Mouse (Mus musculus) hindbrain, embryonic 11.5 days (tissue): ENCODE results near the gene Npepl1. TPM values are rescaled to one million over a fixed set of nuclear protein-coding genes. Genes with fewer than 3 reads are reported as not detected.
A peak's percentile ranks its signal among the peaks of the same experiment; 100 is the strongest.

Experiments used
- ATAC-seq: fragments of 200-750 bp; cut with Nextera tagmentation; 2 replicates; pipeline ENCODE4 v1.8.0; 2017; ENCODE audit warnings: mild to moderate bottlenecking, moderate TSS enrichment, moderate library complexity; ENCODE audit not compliant: low FRiP score
- DNase-seq: peaks from one replicate; pipeline ENCODE4 v3.0.0-alpha.2; 2015; ENCODE audit warnings: low spot score
- H3K27ac ChIP-seq: fragments of 300-500 bp; sonication (generic); 2 replicates; pipeline ENCODE4 v1.5.1; 2014; ENCODE audit warnings: mild to moderate bottlenecking, low read depth, low read length
- H3K27me3 ChIP-seq: fragments of 300-500 bp; sonication (generic); 2 replicates; pipeline ENCODE4 v1.6.1; 2014; ENCODE audit warnings: mild to moderate bottlenecking, low read length, moderate library complexity, mixed read lengths; ENCODE audit not compliant: control insufficient read depth, insufficient read depth
- H3K36me3 ChIP-seq: fragments of 300-500 bp; sonication (generic); 2 replicates; pipeline ENCODE4 v1.6.1; 2014; ENCODE audit warnings: mild to moderate bottlenecking, low read length, moderate library complexity, mixed read lengths; ENCODE audit not compliant: control insufficient read depth, insufficient read depth
- H3K4me1 ChIP-seq: fragments of 300-500 bp; sonication (generic); replicated peaks from 2 replicates; pipeline ENCODE4 v1.6.1; 2014; ENCODE audit warnings: low read length, mixed read lengths; ENCODE audit not compliant: control insufficient read depth, insufficient read depth
- H3K4me2 ChIP-seq: fragments of 300-500 bp; sonication (generic); replicated peaks from 2 replicates; pipeline ENCODE4 v1.6.1; 2014; ENCODE audit warnings: mild to moderate bottlenecking, low read depth, low read length
- H3K4me3 ChIP-seq: fragments of 300-500 bp; sonication (generic); 2 replicates; pipeline ENCODE4 v1.5.1; 2014; ENCODE audit warnings: low read depth, low read length
- H3K9ac ChIP-seq: fragments of 300-500 bp; sonication (generic); 2 replicates; pipeline ENCODE4 v1.6.1; 2014; ENCODE audit warnings: low read depth, low read length
- H3K9me3 ChIP-seq: fragments of 300-500 bp; sonication (generic); 2 replicates; pipeline ENCODE4 v1.6.1; 2016; ENCODE audit warnings: low read length; ENCODE audit not compliant: control insufficient read depth
- WGBS: fragments of 180-500 bp; shearing (Covaris S2); extraction: QIAGEN DNeasy Blood & Tissue Kit; methylation state at CpG from one replicate; pipeline ENCODE4 v1.1.7; 2014; 5-methylcytosine and 5-hydroxymethylcytosine counted together
- polyA plus RNA-seq: library from polyadenylated mRNA; unstranded; fragments of >200 nt; fragmentation: Nextera tagmentation; extraction: Ambion mirVana; gene quantifications from 2 replicates; pipeline ENCODE4 v1.2.1, GENCODE M21; 2014

Gene Npepl1
- polyA plus RNA-seq, 1 experiment from 2014 or later = 24.6 TPM

DNA sequence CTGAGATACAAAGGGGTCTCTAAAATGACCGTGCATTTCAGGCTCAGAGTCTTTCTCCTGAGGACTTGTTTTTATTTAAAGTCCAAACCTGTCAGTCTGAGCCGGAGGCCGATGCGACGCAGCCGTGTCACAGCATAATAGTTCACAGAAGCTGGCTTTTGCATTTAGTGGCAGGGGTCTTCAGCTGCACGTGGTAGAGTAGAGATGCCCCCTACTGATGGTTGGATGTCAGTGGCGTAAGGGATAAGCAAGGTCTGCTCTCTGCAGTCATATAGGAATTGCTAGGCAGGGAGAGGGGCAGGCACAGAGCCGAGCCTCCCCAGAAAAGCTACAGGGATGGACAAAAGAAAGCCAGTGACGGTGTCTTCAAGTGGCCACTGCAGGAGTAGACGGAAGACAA, 8.0 kb downstream of the Npepl1 start:
- DNase-seq (peak; percentile 53), ATAC-seq (peak; percentile 67)
- no peak overlapping the region for H3K27ac ChIP-seq
- no peaks in the 10 kb centered on the region for H3K9me3 ChIP-seq
- no peak overlapping the region for H3K4me2 ChIP-seq
- no peaks in the 10 kb centered on the region for H3K36me3 ChIP-seq
- no peak overlapping the region for H3K9ac ChIP-seq
- 39% methylated on average over 11 of the region's 11 CpGs for WGBS
- H3K27me3 ChIP-seq = no peaks in the 10 kb centered on the region
- H3K4me3 ChIP-seq = no peak overlapping the region
- H3K4me1 ChIP-seq = 0 out of 2 replicates have a peak, but pooled peaks cover 2% of the 10 kb centered on the region

DNA sequence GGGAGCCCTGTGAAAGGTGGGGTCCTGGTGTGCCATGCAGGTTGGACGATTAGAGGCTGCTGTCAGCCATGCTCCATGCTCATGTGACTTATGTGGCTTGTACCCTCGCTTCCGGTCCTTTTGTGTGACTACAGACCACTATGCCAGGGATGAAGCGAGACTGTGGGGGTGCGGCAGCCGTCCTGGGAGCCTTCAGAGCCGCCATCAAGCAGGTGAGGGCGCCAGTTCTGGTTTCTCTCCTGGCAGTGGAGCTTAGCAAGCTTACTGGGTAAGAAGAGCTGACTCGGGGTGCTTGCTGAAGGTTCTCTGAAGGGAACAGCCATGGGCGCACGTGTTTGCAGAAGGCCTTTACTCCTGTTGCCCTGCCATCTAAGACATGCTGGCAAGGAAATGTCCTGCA, 9.1 kb downstream of the Npepl1 start:
- no peaks in the 10 kb centered on the region for H3K9me3 ChIP-seq
- H3K9ac ChIP-seq = no peak overlapping the region
- no peak overlapping the region for H3K27ac ChIP-seq
- ATAC-seq (no peak), DNase-seq (no peak)
- no peaks in the 10 kb centered on the region for H3K27me3 ChIP-seq
- no peak overlapping the region for H3K4me3 ChIP-seq
- 0 out of 2 replicates have a peak, but pooled peaks cover 2% of the 10 kb centered on the region for H3K4me1 ChIP-seq
- H3K36me3 ChIP-seq = no peaks in the 10 kb centered on the region
- WGBS = 90% methylated on average over 11 of the region's 11 CpGs
- H3K4me2 ChIP-seq = no peak overlapping the region

DNA sequence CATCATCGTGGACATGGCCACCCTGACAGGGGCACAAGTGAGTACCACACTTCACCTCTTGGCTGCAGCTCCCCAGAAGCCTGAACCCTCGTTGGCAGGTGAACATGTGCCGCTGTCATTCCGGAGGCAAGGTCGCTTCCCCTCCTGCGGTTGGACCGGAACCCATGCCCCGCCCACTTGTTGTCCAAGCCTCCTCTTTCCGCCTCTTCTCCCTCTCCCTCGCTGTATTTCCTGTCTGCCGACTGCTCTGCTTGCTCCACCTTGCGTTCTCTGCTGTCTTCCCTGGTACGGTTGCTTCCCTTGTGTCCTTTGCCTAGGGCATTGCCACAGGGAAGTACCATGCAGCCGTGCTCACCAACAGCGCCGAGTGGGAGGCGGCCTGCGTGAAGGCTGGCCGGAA, 10.5 kb downstream of the Npepl1 start:
- WGBS = 94% methylated on average over 19 of the region's 19 CpGs
- Histone ChIP-seq H3K4me3 (no peak overlapping the region), H3K9me3 (no peaks in the 10 kb centered on the region), H3K27ac (no peak overlapping the region), H3K4me2 (no peak overlapping the region), H3K36me3 (peaks cover 4% of the 10 kb centered on the region; the same call in 1 of the 2 replicates), H3K9ac (no peak overlapping the region), H3K27me3 (no peaks in the 10 kb centered on the region), H3K4me1 (0 out of 2 replicates have a peak, but pooled peaks cover 2% of the 10 kb centered on the region)
- DNase-seq (no peak), ATAC-seq (no peak)

DNA sequence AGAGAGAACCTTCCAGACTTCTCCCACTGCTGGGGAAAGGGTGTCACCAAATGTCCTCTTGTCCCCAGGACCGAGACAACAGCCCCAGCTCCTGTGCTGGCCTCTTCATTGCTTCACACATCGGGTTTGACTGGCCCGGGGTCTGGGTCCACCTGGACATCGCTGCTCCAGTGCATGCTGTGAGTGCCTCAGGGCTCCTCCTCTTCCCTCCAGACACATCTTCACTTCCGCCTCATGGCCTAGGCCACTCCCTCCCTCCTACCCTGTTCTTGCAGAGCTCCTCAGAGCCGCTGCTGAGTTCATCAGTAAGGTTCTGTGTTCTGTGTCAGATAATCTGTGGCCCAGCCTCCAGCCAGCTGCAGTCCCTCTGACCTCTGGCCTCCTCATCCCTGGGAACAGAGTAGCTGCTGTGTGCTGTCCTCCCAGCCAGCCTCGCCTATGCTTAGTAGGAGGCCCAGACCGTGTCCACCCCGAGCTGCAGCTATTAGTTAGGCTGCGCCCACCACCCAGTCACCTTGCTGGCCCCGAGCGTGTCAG, 11.3 kb downstream of the Npepl1 start:
- H3K4me1 ChIP-seq = 0 out of 2 replicates have a peak, but pooled peaks cover 2% of the 10 kb centered on the region
- H3K4me3 ChIP-seq = no peak overlapping the region
- no peaks in the 10 kb centered on the region for H3K9me3 ChIP-seq
- WGBS = 83% methylated on average over 12 of the region's 12 CpGs
- no peak overlapping the region for H3K4me2 ChIP-seq
- no peak overlapping the region for H3K27ac ChIP-seq
- no peak overlapping the region for H3K9ac ChIP-seq
- H3K27me3 ChIP-seq = no peaks in the 10 kb centered on the region
- DNase-seq (no peak), ATAC-seq (no peak)
- peaks cover 4% of the 10 kb centered on the region; the same call in 1 of the 2 replicates for H3K36me3 ChIP-seq

DNA sequence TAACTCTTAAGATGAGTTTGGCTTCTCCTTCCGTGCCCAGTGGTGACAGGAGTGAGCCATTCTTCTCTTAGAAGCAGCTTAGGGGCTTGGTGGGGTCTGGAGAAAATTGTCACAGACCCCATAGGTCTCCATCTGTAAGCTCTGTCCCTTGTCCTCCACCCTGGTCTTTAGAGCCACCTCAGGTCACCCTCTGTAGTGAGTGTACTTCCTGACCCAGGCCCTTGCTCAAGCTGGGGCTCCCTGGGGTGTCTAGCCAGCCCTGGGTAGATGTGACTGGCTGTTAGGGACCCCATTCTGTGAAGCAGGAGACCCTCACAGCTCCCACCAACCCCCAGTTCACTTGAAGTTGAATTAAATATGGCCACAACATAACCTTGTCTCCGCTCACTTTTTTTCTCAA, 12.2 kb downstream of the Npepl1 start:
- no peak overlapping the region for H3K4me3 ChIP-seq
- no peak overlapping the region for H3K27ac ChIP-seq
- H3K9me3 ChIP-seq = no peaks in the 10 kb centered on the region
- WGBS = 95% methylated on average over 2 of the region's 2 CpGs
- no peaks in the 10 kb centered on the region for H3K27me3 ChIP-seq
- H3K36me3 ChIP-seq = peaks cover 4% of the 10 kb centered on the region; the same call in 1 of the 2 replicates
- 0 out of 2 replicates have a peak, but pooled peaks cover 6% of the 10 kb centered on the region for H3K4me1 ChIP-seq
- H3K4me2 ChIP-seq = no peak overlapping the region
- no peak overlapping the region for H3K9ac ChIP-seq
- DNase-seq (no peak), ATAC-seq (no peak)

DNA sequence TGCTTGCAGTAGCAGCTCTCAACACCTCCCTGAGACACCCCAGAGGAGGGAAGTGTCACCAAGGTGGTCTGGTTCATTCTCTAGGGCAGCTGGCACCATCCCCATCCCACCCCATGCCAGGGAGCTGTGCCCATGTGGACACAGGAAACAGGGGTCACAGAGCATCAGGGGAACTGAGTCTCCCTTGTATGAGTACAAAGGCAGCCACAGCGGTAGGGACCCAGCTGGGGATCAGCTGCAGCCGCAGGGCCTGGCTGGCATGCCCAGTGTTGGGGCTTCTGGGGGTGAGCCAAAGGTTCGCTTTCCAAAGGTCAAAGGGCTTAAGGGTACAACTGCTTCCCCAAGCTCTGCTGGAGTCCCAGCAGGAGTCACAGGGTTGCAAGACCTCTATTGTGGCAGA, 13.6 kb downstream of the Npepl1 start:
- Histone ChIP-seq H3K9me3 (no peaks in the 10 kb centered on the region), H3K4me1 (0 out of 2 replicates have a peak, but pooled peaks cover 4% of the 10 kb centered on the region), H3K27ac (no peak overlapping the region), H3K27me3 (no peaks in the 10 kb centered on the region), H3K4me3 (no peak overlapping the region), H3K9ac (no peak overlapping the region), H3K4me2 (no peak overlapping the region), H3K36me3 (peaks cover 4% of the 10 kb centered on the region; the same call in 1 of the 2 replicates)
- DNase-seq (no peak), ATAC-seq (no peak)
- WGBS = 53% methylated on average over 3 of the region's 3 CpGs

DNA sequence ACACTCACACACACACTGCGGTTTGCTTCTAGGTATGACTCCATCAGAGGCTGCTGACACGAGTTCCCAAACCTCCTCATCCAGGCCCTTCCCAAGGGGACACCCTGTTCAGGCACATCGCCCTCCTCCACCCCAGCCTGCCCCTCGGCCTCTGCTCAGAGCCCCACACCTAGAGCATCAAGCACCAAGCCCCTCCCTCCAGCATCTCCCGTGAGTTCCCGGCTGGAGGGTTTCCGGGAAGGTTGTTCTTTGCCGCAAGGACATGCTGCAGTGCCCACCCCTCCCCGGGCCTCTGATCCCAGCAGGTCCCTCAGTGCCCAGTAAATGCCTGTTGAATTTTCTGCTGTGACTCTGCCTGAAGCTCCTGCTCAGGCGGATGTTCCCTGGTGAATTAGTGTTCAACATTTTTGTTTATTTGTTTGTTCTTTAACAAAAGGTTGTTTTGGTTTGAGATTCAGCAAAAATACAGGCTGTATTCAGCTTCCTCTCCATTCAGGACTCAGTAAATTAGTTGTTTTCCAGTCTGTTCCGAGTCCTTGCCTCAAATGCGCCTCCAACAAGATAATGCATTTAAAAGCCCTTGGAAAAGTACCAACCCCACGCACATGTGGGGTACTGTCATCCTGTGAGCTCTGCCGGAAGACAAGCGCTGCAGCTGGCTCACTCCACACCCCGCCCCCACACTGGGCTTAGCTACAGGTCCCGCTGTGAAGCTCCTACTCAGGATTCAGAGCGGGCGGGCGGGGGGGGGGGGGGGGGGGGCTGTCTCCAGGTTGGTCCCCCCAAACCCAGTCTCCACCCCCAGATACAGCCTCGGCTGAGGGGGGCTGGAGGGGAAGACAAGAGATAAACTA, 16.6 kb downstream of the Npepl1 start:
- 0 out of 2 replicates have a peak overlapping the region, but pooled peaks have one; percentile 11 for H3K9ac ChIP-seq
- H3K4me3 ChIP-seq = no peak overlapping the region
- 0 out of 2 replicates have a peak, but pooled peaks cover 4% of the 10 kb centered on the region for H3K4me1 ChIP-seq
- H3K36me3 ChIP-seq = peaks cover 4% of the 10 kb centered on the region; the same call in 1 of the 2 replicates
- 7% methylated on average over 18 of the region's 21 CpGs for WGBS
- H3K27ac ChIP-seq = no peak overlapping the region
- H3K4me2 ChIP-seq = peak overlapping the region; percentile 19
- no peaks in the 10 kb centered on the region for H3K27me3 ChIP-seq
- DNase-seq (peak; percentile 71), ATAC-seq (peak; percentile 68; the same call in 1 of the 2 replicates)
- H3K9me3 ChIP-seq = no peaks in the 10 kb centered on the region

DNA sequence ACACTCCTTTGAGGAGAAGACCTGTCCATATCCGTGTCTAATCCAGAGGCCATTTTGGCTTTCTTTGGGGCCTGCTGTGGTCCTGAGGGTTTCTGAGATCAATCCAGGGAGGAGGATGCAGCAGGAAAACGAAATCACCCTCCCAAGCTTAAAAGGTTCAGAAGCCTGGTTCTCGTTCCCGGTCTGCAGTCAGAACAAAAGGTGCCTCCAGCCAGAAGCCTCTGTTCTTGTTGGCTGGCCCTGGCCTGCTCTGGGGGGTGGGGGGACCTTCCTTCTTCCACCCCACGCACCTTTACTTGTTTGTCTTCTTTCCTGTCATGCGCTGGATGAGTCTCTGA, 17.2 kb downstream of the Npepl1 start:
- Histone ChIP-seq H3K4me3 (no peak overlapping the region), H3K36me3 (peaks cover 4% of the 10 kb centered on the region; the same call in 1 of the 2 replicates), H3K4me1 (0 out of 2 replicates have a peak, but pooled peaks cover 4% of the 10 kb centered on the region), H3K27ac (no peak overlapping the region), H3K27me3 (no peaks in the 10 kb centered on the region), H3K9ac (no peak overlapping the region), H3K4me2 (peak overlapping the region; percentile 19), H3K9me3 (no peaks in the 10 kb centered on the region)
- 22% methylated on average over 6 of the region's 6 CpGs for WGBS
- ATAC-seq (0 out of 2 replicates have a peak, but pooled peaks have one; percentile 45), DNase-seq (no peak)
